Mouse (Mus musculus) hindbrain, embryonic 16.5 days (tissue): ENCODE measurements around the gene Zfp217. TPM values are rescaled to one million over a fixed set of nuclear protein-coding genes. Genes with fewer than 3 reads are reported as not detected.

Source experiments
- ATAC-seq: fragments of 200-750 bp; cut with Nextera tagmentation; 2 replicates; pipeline ENCODE4 v1.8.0; 2017; ENCODE audit warnings: moderate TSS enrichment, moderate library complexity
- H3K27ac ChIP-seq: fragments of 300-500 bp; sonication (generic); 2 replicates; pipeline ENCODE4 v1.5.1; 2014; ENCODE audit warnings: low read depth, mild to moderate bottlenecking, control low read depth, low read length, moderate library complexity
- H3K27me3 ChIP-seq: fragments of 300-500 bp; sonication (generic); replicated peaks from 2 replicates; pipeline ENCODE4 v1.6.1; 2014; ENCODE audit warnings: low read length; ENCODE audit not compliant: control insufficient read depth, insufficient read depth
- H3K36me3 ChIP-seq: fragments of 300-500 bp; sonication (generic); 2 replicates; pipeline ENCODE4 v1.6.1; 2014; ENCODE audit warnings: mild to moderate bottlenecking, low read length, moderate library complexity, mixed read lengths; ENCODE audit not compliant: control insufficient read depth, insufficient read depth
- H3K4me1 ChIP-seq: fragments of 300-500 bp; sonication (generic); 2 replicates; pipeline ENCODE4 v1.6.1; 2014; ENCODE audit warnings: low read depth, low read length; ENCODE audit not compliant: control insufficient read depth, insufficient read depth
- H3K4me2 ChIP-seq: fragments of 300-500 bp; sonication (generic); 2 replicates; pipeline ENCODE4 v1.6.1; 2014; ENCODE audit warnings: mild to moderate bottlenecking, low read length, control low read depth, moderate library complexity
- H3K4me3 ChIP-seq: fragments of 300-500 bp; sonication (generic); 2 replicates; pipeline ENCODE4 v1.5.1; 2014; ENCODE audit warnings: mild to moderate bottlenecking, low read length, control low read depth, moderate library complexity
- H3K9ac ChIP-seq: fragments of 300-500 bp; sonication (generic); 2 replicates; pipeline ENCODE4 v1.6.1; 2014; ENCODE audit warnings: low read depth, mild to moderate bottlenecking, control low read depth, low read length, moderate library complexity
- H3K9me3 ChIP-seq: fragments of 300-500 bp; sonication (generic); 2 replicates; pipeline ENCODE4 v1.6.1; 2014; ENCODE audit warnings: mild to moderate bottlenecking, low read length, moderate library complexity; ENCODE audit not compliant: control insufficient read depth
- WGBS: fragments of 180-500 bp; shearing (Covaris S2); extraction: QIAGEN DNeasy Blood & Tissue Kit; methylation state at CpG from one replicate; pipeline ENCODE4 v1.1.7; 2014; 5-methylcytosine and 5-hydroxymethylcytosine counted together
- polyA plus RNA-seq: library from polyadenylated mRNA; unstranded; fragments of >200 nt; fragmentation: Nextera tagmentation; extraction: Ambion mirVana; gene quantifications from 2 replicates; pipeline ENCODE4 v1.2.1, GENCODE M21; 2015

Zfp217 gene
- polyA plus RNA-seq, 1 experiment from 2014 or later = 1.0 TPM

DNA sequence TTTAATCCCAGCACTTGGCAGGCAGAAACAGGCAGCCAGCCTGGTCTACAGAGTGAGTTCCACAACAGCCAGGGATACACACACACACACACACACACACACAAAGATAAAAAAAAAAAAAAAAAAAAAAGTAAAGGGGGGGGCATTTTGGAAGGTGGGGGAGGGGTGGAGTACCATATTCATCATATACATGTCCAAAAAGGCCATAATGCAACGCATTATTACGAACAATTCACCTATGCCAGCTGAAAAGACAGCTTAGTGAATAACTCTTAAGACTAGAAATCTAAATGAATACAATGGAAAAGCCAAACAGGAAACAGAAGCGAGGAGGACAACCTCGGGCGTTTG lies 6.8 kb upstream of the Zfp217 start:
- H3K9me3 ChIP-seq = no peaks in the 10 kb centered on the region
- H3K4me1 ChIP-seq = peaks cover 10% of the 10 kb centered on the region
- no peaks in the 10 kb centered on the region; the same call in 1 of the 2 replicates for H3K27me3 ChIP-seq
- H3K4me2 ChIP-seq = peak overlapping the region; percentile 68
- peak overlapping the region; percentile 42 for H3K4me3 ChIP-seq
- WGBS = 13% methylated on average over 5 of the region's 5 CpGs
- ATAC-seq = no peak
- H3K36me3 ChIP-seq = no peaks in the 10 kb centered on the region
- H3K27ac ChIP-seq = no peak overlapping the region; the same call in 1 of the 2 replicates
- H3K9ac ChIP-seq = peak overlapping the region; percentile 57

DNA sequence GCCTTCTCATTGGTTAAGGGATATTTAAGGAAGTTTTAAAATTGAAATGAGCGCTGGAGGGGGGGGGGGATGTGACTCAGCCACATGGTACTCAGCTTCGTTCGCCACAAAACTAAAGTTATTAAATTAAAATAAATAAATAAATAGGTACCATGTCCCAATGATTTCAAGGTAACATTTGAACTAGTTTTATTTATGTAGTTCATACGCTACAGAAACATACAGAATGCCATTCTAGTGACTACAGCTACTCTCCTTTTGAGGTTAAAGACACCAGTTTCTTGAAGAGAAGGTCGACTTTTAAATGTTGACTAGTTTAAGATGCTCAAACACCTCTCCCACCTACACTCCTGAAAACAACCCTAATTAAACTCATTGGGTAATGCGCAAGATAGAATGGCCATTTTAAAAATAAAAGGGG lies 6.4 kb upstream of the Zfp217 start:
- no peaks in the 10 kb centered on the region for H3K36me3 ChIP-seq
- 27% methylated on average over 6 of the region's 6 CpGs for WGBS
- ATAC-seq = no peak
- no peaks in the 10 kb centered on the region; the same call in 1 of the 2 replicates for H3K27me3 ChIP-seq
- H3K9me3 ChIP-seq = no peaks in the 10 kb centered on the region
- peak overlapping the region; percentile 68 for H3K4me2 ChIP-seq
- no peak overlapping the region for H3K4me3 ChIP-seq
- H3K9ac ChIP-seq = no peak overlapping the region
- H3K4me1 ChIP-seq = peaks cover 10% of the 10 kb centered on the region
- no peak overlapping the region for H3K27ac ChIP-seq

DNA sequence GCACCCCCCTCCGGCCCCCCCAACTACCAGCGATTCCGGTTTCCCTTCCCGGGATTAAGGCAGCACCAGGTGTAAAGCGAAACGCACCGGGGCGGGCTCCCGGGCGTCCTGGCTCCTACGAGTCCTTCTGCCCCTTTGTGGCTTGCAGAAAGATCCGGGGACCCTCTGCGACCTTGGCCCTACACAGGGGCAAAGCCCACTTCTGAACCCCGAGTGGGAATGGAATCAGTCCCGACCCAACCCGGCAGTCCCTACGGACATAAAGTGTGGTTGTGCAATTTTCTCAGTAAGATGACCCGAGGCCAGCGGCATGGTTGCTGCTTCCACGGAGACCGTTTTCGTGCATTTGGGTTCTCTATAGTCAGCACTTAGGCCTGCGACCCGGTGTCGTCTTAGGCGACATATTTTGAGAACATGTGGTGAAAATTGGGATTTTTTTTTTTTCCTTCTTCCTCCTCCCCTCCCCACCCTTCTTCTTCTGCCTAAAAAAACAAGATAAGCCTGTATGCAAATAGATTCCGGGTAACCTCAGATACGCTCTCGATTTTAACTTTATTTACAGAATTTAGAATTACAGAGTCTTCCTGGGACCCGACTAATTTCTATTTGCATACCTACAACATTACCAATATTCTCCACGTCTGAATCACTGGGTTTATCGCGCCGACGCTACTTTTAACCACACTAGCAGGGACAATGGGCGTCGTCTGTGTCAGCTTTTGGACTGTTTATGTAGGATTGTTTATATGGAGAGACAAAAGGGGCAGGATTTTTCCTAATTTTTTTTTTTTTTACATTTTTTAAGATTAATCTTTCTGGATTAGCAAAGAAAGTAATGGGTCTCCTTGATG lies 5.7 kb upstream of the Zfp217 start:
- H3K9me3 ChIP-seq = no peaks in the 10 kb centered on the region
- H3K27me3 ChIP-seq = no peaks in the 10 kb centered on the region; the same call in 1 of the 2 replicates
- ATAC-seq = no peak
- no peaks in the 10 kb centered on the region for H3K36me3 ChIP-seq
- peak overlapping the region; percentile 44; the same call in 1 of the 2 replicates for H3K9ac ChIP-seq
- 6% methylated on average over 37 of the region's 37 CpGs for WGBS
- peak overlapping the region; percentile 64 for H3K4me2 ChIP-seq
- H3K4me3 ChIP-seq = peak overlapping the region; percentile 34
- peaks cover 10% of the 10 kb centered on the region for H3K4me1 ChIP-seq
- H3K27ac ChIP-seq = no peak overlapping the region

DNA sequence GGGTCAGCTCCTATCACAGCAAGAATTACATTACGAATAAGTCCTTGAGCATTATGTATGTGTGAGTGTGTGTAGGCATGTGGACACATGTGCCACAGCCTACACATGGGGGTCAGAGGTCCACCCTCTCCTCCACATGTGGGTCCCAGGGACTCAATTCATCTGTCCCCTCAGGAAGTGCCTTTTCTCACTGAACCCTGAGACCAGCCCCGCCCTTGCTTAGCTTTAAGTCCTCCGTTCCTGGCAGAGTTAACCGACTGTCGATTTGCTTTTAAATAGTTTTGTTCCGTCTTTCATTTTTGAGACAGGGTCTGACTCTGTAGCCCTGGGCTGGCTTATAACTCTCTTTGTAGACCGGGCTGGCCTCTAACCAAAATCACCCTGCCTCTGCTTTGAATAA lies 5.0 kb upstream of the Zfp217 start:
- WGBS = 37% methylated on average over 7 of the region's 7 CpGs
- ATAC-seq = no peak
- no peak overlapping the region; the same call in 1 of the 2 replicates for H3K4me2 ChIP-seq

DNA sequence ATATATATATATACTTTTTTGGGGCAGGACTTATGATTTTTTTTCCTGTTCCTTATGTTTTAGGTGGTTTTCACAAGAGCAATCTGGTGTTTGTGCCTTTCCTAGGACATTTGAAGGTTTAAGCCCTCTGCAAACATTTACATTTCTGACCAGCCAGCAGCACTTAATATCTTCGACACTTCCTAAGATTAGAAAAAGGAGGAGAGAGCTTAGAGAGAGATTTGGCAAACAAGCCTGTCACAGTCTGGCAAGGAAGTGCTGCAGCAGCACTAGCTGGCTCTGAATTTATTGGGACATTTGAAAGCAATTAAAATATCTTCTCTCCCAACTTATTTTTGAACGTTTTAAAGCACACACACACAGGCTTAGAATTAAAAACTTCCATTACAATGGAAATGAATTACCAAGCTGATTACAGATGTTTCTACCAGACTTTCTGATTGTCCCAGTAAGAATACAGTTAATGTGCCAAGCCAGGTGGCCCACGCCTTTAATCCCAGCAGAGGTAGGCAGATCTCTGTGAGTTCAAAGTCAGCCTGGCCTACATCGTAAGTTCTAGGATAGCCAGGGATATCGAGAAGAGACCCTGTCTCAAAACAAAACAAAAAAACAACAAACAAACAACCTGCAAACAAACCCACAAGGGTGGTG lies 4.3 kb upstream of the Zfp217 start:
- no peak for ATAC-seq
- Histone ChIP-seq H3K4me1 (peaks cover 10% of the 10 kb centered on the region), H3K9me3 (no peaks in the 10 kb centered on the region), H3K36me3 (no peaks in the 10 kb centered on the region), H3K27me3 (no peaks in the 10 kb centered on the region; the same call in 1 of the 2 replicates), H3K4me2 (no peak overlapping the region), H3K9ac (no peak overlapping the region), H3K27ac (no peak overlapping the region), H3K4me3 (no peak overlapping the region)
- WGBS = 69% methylated on average over 5 of the region's 5 CpGs

More for the DNA sequence above, 5.0 kb upstream of the Zfp217 start:
- H3K9ac ChIP-seq = no peak overlapping the region
- H3K4me3 ChIP-seq = no peak overlapping the region
- H3K36me3 ChIP-seq = no peaks in the 10 kb centered on the region
- no peaks in the 10 kb centered on the region for H3K9me3 ChIP-seq
- H3K27me3 ChIP-seq = no peaks in the 10 kb centered on the region; the same call in 1 of the 2 replicates
- peaks cover 10% of the 10 kb centered on the region for H3K4me1 ChIP-seq
- no peak overlapping the region for H3K27ac ChIP-seq

DNA sequence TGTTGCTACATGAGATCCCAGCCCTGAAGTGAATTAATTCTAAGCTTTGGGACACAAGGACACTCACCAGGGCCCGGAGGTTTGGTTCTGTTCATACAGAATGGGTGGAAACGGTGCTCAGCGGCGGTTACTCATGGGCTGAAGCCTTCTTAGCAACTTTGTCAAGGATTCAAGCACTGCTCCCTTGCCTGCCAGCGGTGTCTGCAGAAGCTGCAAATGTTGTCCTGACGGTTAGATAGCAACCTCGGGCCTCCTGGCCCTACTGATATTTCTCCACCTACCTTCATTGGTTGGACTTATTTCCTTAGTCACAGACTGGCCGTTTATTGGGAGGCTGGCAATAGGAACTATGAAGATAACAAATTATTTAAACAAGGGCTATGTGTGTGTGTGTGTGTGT lies 3.6 kb upstream of the Zfp217 start:
- WGBS = 90% methylated on average over 8 of the region's 8 CpGs
- H3K36me3 ChIP-seq = no peaks in the 10 kb centered on the region
- no peak overlapping the region for H3K27ac ChIP-seq
- no peak for ATAC-seq
- H3K4me2 ChIP-seq = no peak overlapping the region
- H3K9ac ChIP-seq = no peak overlapping the region
- H3K9me3 ChIP-seq = no peaks in the 10 kb centered on the region
- H3K4me3 ChIP-seq = no peak overlapping the region
- H3K27me3 ChIP-seq = no peaks in the 10 kb centered on the region; the same call in 1 of the 2 replicates
- H3K4me1 ChIP-seq = peaks cover 10% of the 10 kb centered on the region

- H3K4me2 ChIP-seq = no peak overlapping the region
- no peak overlapping the region for H3K27ac ChIP-seq
- no peak overlapping the region for H3K4me3 ChIP-seq
- no peak for ATAC-seq
- WGBS = 80% methylated on average over 7 of the region's 7 CpGs
- H3K9ac ChIP-seq = no peak overlapping the region
- H3K36me3 ChIP-seq = no peaks in the 10 kb centered on the region
- no peaks in the 10 kb centered on the region; the same call in 1 of the 2 replicates for H3K27me3 ChIP-seq
- no peaks in the 10 kb centered on the region for H3K9me3 ChIP-seq
- peaks cover 6% of the 10 kb centered on the region for H3K4me1 ChIP-seq
Measured at GRCm38 (mm10) chr2:170148828-170149227, 925 bp upstream of the Zfp217 start.

- H3K9ac ChIP-seq = no peak overlapping the region
- no peaks in the 10 kb centered on the region for H3K4me1 ChIP-seq
- ATAC-seq = no peak
- H3K4me3 ChIP-seq = no peak overlapping the region
- no peaks in the 10 kb centered on the region for H3K36me3 ChIP-seq
- 84% methylated on average over 4 of the region's 4 CpGs for WGBS
- H3K9me3 ChIP-seq = no peaks in the 10 kb centered on the region
- H3K4me2 ChIP-seq = no peak overlapping the region
- H3K27me3 ChIP-seq = no peaks in the 10 kb centered on the region
- H3K27ac ChIP-seq = no peak overlapping the region
Measured at GRCm38 (mm10) chr2:170147170-170147569, 733 bp downstream of the Zfp217 start.

DNA sequence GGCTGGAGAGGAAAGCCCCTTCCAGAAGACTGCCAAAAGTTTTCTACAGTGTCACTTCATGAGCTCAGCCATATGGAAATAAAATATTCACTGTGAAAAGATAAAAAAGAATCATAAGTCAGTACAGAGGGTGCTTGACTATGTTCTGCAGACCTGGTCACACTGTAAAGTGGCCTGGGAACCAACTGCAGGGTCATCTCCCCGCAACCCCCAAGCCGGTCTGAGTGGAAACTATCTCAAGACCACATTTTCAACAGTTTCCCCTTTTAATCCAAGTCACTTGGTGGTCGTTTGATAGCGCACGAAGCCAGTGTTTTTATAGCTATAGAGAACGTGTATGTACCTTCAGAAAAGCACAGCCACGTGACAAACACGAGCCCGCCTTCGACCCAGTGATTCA lies 3.6 kb downstream of the Zfp217 start:
- Histone ChIP-seq H3K9ac (no peak overlapping the region), H3K4me1 (no peaks in the 10 kb centered on the region), H3K9me3 (no peaks in the 10 kb centered on the region), H3K36me3 (no peaks in the 10 kb centered on the region), H3K4me3 (no peak overlapping the region), H3K27ac (no peak overlapping the region), H3K4me2 (no peak overlapping the region), H3K27me3 (no peaks in the 10 kb centered on the region)
- 90% methylated on average over 10 of the region's 10 CpGs for WGBS
- ATAC-seq = no peak
